Mouse (Mus musculus): ENCODE results near the gene Ddx25. TPM values are rescaled to one million over a fixed set of nuclear protein-coding genes. Genes with fewer than 3 reads are reported as not detected.
A peak's percentile ranks its signal among the peaks of the same experiment; 100 is the strongest.

Ddx25 gene
- total and polyA plus RNA-seq, 3 experiments = 0.33 to 0.85 (median 0.44) TPM

DNA sequence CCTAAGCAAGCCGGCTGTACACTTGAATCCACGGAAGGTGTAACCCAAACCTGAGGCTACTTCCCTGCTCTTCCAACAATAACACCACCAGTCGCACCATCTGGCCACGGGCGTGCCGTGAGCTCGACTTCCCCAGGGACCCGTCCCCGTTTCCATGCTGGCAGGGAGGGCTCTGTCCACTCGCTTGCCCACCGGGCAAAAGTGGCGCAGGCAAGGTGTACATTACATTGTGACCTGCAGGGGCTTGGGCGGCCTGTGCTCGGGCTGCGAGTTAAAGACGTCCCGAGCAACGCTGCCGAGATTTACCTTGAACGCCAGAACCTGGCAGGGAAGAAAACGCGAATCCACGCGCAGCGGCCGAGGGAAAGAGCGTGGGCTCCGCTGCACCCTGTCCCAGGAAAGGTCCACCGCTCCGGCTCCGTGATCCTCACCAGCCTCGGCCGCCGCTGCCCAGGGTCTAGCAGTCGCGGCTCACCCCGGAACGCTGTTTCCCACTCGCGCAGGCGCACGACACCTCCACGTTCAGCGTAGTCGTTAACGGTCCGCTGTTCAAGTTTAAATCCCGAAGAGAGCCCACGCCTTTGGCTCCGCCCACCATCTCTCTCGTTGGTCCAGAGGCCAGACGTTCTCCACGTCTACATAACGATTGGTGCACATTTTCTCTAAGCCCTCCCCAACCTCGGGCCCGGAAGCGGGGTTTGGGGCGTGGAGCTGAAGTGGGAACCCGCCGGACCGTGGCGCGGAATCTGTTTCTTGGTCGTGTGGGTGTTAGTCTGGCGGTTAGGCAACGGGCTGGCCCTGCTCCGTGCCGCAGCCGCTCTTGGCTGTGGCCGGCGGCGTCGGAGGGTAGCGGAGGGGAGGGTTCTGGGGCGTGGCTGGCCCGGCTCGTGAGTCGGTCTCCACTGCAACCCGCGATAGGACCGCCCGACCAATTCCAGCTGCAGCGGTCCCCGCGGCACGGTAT, 11.5 kb upstream of the Ddx25 start, which contains the start of the genes Pate2 and Hyls1 (continued):
- TF ChIP-seq NELFE (IDR thresholded peaks at IDR 0.05; ENCODE audit: low read depth, low read length) = peak; percentile 78; the same call in 1 of the 2 replicates
- TF ChIP-seq GABPA (IDR thresholded peaks at IDR 0.05; ENCODE audit: insufficient replicate concordance, low read depth, low read length) = no peak
- TF ChIP-seq USF1 (IDR thresholded peaks at IDR 0.05; ENCODE audit: low read depth, low read length) = no peak
- no peak for TF ChIP-seq PAX5 (IDR thresholded peaks at IDR 0.05; ENCODE audit: low read length)

- in situ Hi-C loops (cut with MboI; ENCODE audit: low pct_ligation_motif_present, low pct_unique_long_range_greater_than_20kb, low sequenced_read_pairs) = no loop called here
- no peaks in the 10 kb centered on the region for H3K9me3 ChIP-seq (replicated peaks; ENCODE audit: low read length)
- TF ChIP-seq ZMIZ1 (IDR thresholded peaks at IDR 0.05; ENCODE audit: low read depth, low read length) (no peak), RCOR1 (conservative IDR thresholded peaks at IDR 0.05; ENCODE audit: low read depth, low read length) (no peak), EP300 (IDR thresholded peaks at IDR 0.05; ENCODE audit: low read length) (no peak), IRF4 (IDR thresholded peaks at IDR 0.05; ENCODE audit: low read depth, low read length) (no peak), ZKSCAN1 (IDR thresholded peaks at IDR 0.05; ENCODE audit: borderline replicate concordance, low read depth, low read length) (no peak), MAFK (IDR thresholded peaks at IDR 0.05; ENCODE audit: insufficient replicate concordance, low read length) (no peak), UBTF (IDR thresholded peaks at IDR 0.05; ENCODE audit: low read depth, low read length) (no peak)
- no peak overlapping the region for H3K27ac ChIP-seq (ENCODE audit: insufficient read depth, low read depth)
- dilution Hi-C loops (cut with MboI; ENCODE audit: extremely low pct_ligation_motif_present, extremely low pct_unique_long_range_greater_than_20kb, low sequenced_read_pairs) = no loop called here
- no peak for DNase-seq (ENCODE audit: extremely low read depth)
- H3K4me2 ChIP-seq (ENCODE audit: insufficient read depth, low read depth, poor library complexity, severe bottlenecking) = peak overlapping the region; percentile 44
- no peaks in the 10 kb centered on the region for H3K27me3 ChIP-seq (replicated peaks)
- H3K79me2 ChIP-seq (replicated peaks; ENCODE audit: control insufficient read depth, extremely low read depth, insufficient read depth, poor library complexity, severe bottlenecking) = peaks cover 35% of the 10 kb centered on the region
- H3K9ac ChIP-seq (ENCODE audit: insufficient read depth, low read depth) = peak overlapping the region; percentile 55; the same call in 1 of the 2 replicates
- H3K4me3 ChIP-seq (replicated peaks in 1 of 3; ENCODE audit: low read depth in 2 of 3, low read length in 2 of 3, poor library complexity in 1 of 3) = no peak overlapping the region
- peaks cover 0 to 45% of the 10 kb centered on the region in 2 experiments; a peak in 2 of 4 replicates for H3K4me1 ChIP-seq (ENCODE audit: control insufficient read depth in 1 of 2, insufficient read depth in 2 of 2)
- H3K36me3 ChIP-seq (replicated peaks in 1 of 2; ENCODE audit: control insufficient read depth in 1 of 2, insufficient read depth in 1 of 2, low read length in 1 of 2) = peaks cover 26 to 41% of the 10 kb centered on the region in 2 experiments
Observed at GRCm38 (mm10) chr9:35567995-35568394, 9.7 kb upstream of the Ddx25 start.

DNA sequence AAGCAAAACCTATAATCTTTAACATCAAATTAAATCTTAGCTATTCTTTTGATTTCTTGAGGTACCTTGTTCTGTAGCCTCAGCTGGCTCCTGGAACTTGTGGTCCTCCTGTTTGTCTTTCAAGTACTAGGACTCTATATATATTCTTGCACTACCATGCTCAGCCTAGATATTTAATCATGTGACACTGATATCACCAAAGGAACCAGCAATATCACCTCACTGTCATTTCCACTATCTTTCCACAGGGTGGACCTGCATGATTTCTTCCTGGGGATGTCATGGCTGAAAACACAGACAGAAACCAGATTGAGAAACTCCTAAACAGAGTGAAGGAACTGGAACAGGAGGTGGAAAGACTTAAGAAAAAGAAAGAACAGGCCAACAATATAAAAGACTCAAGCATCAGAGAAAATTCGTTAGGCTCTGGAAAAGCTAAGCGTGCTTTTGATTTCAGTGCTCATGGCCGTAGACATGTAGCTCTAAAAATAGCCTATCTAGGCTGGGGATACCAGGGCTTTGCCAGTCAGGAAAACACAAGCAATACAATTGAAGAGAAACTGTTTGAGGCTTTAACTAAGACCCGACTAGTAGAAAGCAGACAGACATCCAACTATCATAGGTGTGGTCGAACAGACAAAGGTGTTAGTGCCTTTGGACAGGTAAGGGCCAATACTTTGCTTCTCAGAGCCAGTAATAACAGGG, 6.4 kb upstream of the Ddx25 start:
- no peak overlapping the region for H3K9ac ChIP-seq (ENCODE audit: insufficient read depth, low read depth)
- no peak overlapping the region for H3K4me3 ChIP-seq (replicated peaks in 1 of 3; ENCODE audit: low read depth in 2 of 3, low read length in 2 of 3, poor library complexity in 1 of 3)
- no peak overlapping the region for H3K27ac ChIP-seq (ENCODE audit: insufficient read depth, low read depth)
- dilution Hi-C loops (cut with MboI; ENCODE audit: extremely low pct_ligation_motif_present, extremely low pct_unique_long_range_greater_than_20kb, low sequenced_read_pairs) = no loop called here
- in situ Hi-C loops (cut with MboI; ENCODE audit: low pct_ligation_motif_present, low pct_unique_long_range_greater_than_20kb, low sequenced_read_pairs) = no loop called here
- H3K79me2 ChIP-seq (replicated peaks; ENCODE audit: control insufficient read depth, extremely low read depth, insufficient read depth, poor library complexity, severe bottlenecking) = peaks cover 59% of the 10 kb centered on the region
- peaks cover 35 to 57% of the 10 kb centered on the region in 2 experiments for H3K36me3 ChIP-seq (replicated peaks in 1 of 2; ENCODE audit: control insufficient read depth in 1 of 2, insufficient read depth in 1 of 2, low read length in 1 of 2)
- H3K9me3 ChIP-seq (replicated peaks; ENCODE audit: low read length) = no peaks in the 10 kb centered on the region
- peaks cover 4 to 65% of the 10 kb centered on the region in 2 experiments; a peak in 2 of 4 replicates for H3K4me1 ChIP-seq (ENCODE audit: control insufficient read depth in 1 of 2, insufficient read depth in 2 of 2)
- H3K27me3 ChIP-seq (replicated peaks) = no peaks in the 10 kb centered on the region
- TF ChIP-seq ZKSCAN1 (IDR thresholded peaks at IDR 0.05; ENCODE audit: borderline replicate concordance, low read depth, low read length) (no peak), NELFE (IDR thresholded peaks at IDR 0.05; ENCODE audit: low read depth, low read length) (no peak), MYC (IDR thresholded peaks at IDR 0.05; ENCODE audit: low read depth, low read length) (no peak), BHLHE40 (IDR thresholded peaks at IDR 0.05; ENCODE audit: low read depth, low read length) (no peak), NRF1 (IDR thresholded peaks at IDR 0.05; ENCODE audit: low read depth, low read length) (no peak), SMC3 (IDR thresholded peaks at IDR 0.05; ENCODE audit: low read depth, low read length) (no peak), UBTF (IDR thresholded peaks at IDR 0.05; ENCODE audit: low read depth, low read length) (no peak), ETS1 (conservative IDR thresholded peaks at IDR 0.05; ENCODE audit: low read depth, low read length) (no peak), KAT2A (IDR thresholded peaks at IDR 0.05; ENCODE audit: insufficient replicate concordance, low read length) (no peak), POLR2A (IDR thresholded peaks at IDR 0.05; ENCODE audit: low read depth, low read length) (no peak), POLR2AphosphoS2 (IDR thresholded peaks at IDR 0.05; ENCODE audit: low read depth, low read length) (no peak), MAZ (IDR thresholded peaks at IDR 0.05; ENCODE audit: low read depth, low read length) (no peak), USF1 (IDR thresholded peaks at IDR 0.05; ENCODE audit: low read depth, low read length) (no peak), MAFK (IDR thresholded peaks at IDR 0.05; ENCODE audit: insufficient replicate concordance, low read length) (no peak), CHD2 (IDR thresholded peaks at IDR 0.05; ENCODE audit: low read length) (no peak), HCFC1 (IDR thresholded peaks at IDR 0.05; ENCODE audit: low read depth, low read length) (no peak), JUN (IDR thresholded peaks at IDR 0.05; ENCODE audit: insufficient read depth, low read depth, low read length) (no peak), MEF2A (IDR thresholded peaks at IDR 0.05; ENCODE audit: borderline replicate concordance, low read depth, low read length) (no peak)
- no peak overlapping the region for H3K4me2 ChIP-seq (ENCODE audit: insufficient read depth, low read depth, poor library complexity, severe bottlenecking)
- DNase-seq (ENCODE audit: extremely low read depth) = no peak
